Mouse (Mus musculus) erythroblast, embryonic 14.5 days (primary cell): ENCODE data around the gene Wbp2nl. TPM values are rescaled to one million over a fixed set of nuclear protein-coding genes. Genes with fewer than 3 reads are reported as not detected.

Experiments
- H3K27me3 ChIP-seq: 2 replicates; pipeline ENCODE4 v1.6.1; 2012; ENCODE audit warnings: inconsistent platforms; ENCODE audit not compliant: control insufficient read depth
- H3K36me3 ChIP-seq: 2 replicates; pipeline ENCODE4 v1.6.1; 2012; ENCODE audit warnings: mild to moderate bottlenecking, inconsistent platforms; ENCODE audit not compliant: control insufficient read depth
- H3K4me1 ChIP-seq: 2 replicates; pipeline ENCODE4 v1.6.1; 2012; ENCODE audit warnings: inconsistent platforms; ENCODE audit not compliant: control insufficient read depth
- H3K4me3 ChIP-seq: replicated peaks from 2 replicates; pipeline ENCODE3; 2012; ENCODE audit warnings: moderate library complexity, mild to moderate bottlenecking, inconsistent platforms
- H3K9me3 ChIP-seq: 2 replicates; pipeline ENCODE4 v1.6.1; 2012; ENCODE audit warnings: low read length, inconsistent platforms, mixed read lengths; ENCODE audit not compliant: control insufficient read depth
- GATA1 ChIP-seq: IDR thresholded peaks from 2 replicates; pipeline ENCODE4 v1.6.1; 2012; ENCODE audit warnings: low read length, inconsistent platforms, mixed read lengths
- TAL1 ChIP-seq: IDR thresholded peaks from 3 replicates; pipeline ENCODE4 v1.6.1; 2012; ENCODE audit warnings: low read length, inconsistent platforms, mixed read lengths
- polyA plus RNA-seq: library from polyadenylated mRNA; stranded (reverse); fragments of >175 nt; gene quantifications from 2 replicates; pipeline ENCODE4 v1.2.3, GENCODE M21; 2012

Gene Wbp2nl
- polyA plus RNA-seq, 1 experiment, result not detected

GRCm38 (mm10) chr15:82343368-82344287, 44.9 kb downstream of the Wbp2nl start:
- Histone ChIP-seq H3K4me1 (peaks cover 88% of the 10 kb centered on the region), H3K27me3 (no peaks in the 10 kb centered on the region), H3K36me3 (peaks cover 58% of the 10 kb centered on the region), H3K4me3 (peak overlapping the region; percentile 91), H3K9me3 (peaks cover 2% of the 10 kb centered on the region; the same call in 1 of the 2 replicates)
- TF ChIP-seq GATA1 (no peak), TAL1 (no peak)

DNA sequence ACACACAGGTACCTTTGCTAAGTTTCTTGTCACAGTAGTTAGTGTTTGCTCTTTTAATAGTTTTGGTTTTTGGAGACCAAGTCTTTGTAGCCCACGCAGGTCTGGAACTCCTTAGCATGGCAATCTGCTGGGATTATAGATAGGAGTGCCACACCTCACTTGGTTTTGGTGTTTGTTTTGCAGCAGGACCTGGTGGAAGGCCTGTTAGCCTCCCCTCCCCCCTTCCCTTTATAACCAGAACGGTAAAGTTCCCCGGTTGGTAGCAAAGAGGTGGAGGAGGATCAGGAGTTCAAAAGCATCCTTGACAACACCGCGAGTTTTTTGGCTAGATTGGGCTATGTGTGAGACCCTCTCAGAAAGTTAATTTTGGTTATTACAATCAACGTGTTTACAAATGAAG, 46.2 kb downstream of the Wbp2nl start:
- TF ChIP-seq GATA1 (no peak), TAL1 (no peak)
- Histone ChIP-seq H3K4me1 (peaks cover 83% of the 10 kb centered on the region), H3K4me3 (peak overlapping the region; percentile 91), H3K36me3 (peaks cover 71% of the 10 kb centered on the region), H3K27me3 (no peaks in the 10 kb centered on the region), H3K9me3 (peaks cover 2% of the 10 kb centered on the region; the same call in 1 of the 2 replicates)

DNA sequence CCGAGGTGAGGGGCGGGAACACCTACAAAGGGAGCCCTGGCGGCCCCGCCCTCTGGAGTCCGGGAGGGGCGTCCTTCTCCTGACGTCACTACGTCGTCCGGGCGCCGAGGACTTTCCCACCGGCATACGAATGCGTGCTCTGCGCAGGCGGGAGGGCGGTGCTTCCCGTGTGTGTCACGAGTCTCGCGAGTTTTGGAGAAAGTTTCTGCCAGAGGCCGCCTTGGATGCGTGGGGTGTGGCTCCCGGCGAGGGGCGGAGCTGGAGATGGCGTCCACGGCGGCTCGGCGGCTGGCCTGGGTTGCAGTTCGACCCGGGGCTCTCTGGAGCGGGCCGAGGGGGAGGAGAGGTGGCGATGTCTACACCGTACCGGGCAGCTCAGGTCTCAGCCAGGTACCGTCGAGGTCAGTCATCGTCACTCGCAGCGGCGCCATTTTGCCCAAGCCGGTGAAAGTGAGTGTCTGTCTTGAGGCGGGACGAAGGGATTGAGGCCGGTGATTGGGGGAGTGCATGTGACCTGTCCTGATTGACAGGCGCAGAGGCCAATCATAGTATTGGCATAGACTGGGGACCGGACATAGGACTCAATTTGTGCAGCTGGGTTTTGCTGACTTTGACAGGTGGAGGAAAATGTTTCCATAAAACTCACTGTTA, 47.2 kb downstream of the Wbp2nl start:
- Histone ChIP-seq H3K36me3 (peaks cover 81% of the 10 kb centered on the region), H3K4me3 (peak overlapping the region; percentile 91), H3K4me1 (peaks cover 81% of the 10 kb centered on the region), H3K27me3 (no peaks in the 10 kb centered on the region), H3K9me3 (peaks cover 2% of the 10 kb centered on the region; the same call in 1 of the 2 replicates)
- TF ChIP-seq TAL1, result no peak
- TF ChIP-seq GATA1, result no peak

DNA sequence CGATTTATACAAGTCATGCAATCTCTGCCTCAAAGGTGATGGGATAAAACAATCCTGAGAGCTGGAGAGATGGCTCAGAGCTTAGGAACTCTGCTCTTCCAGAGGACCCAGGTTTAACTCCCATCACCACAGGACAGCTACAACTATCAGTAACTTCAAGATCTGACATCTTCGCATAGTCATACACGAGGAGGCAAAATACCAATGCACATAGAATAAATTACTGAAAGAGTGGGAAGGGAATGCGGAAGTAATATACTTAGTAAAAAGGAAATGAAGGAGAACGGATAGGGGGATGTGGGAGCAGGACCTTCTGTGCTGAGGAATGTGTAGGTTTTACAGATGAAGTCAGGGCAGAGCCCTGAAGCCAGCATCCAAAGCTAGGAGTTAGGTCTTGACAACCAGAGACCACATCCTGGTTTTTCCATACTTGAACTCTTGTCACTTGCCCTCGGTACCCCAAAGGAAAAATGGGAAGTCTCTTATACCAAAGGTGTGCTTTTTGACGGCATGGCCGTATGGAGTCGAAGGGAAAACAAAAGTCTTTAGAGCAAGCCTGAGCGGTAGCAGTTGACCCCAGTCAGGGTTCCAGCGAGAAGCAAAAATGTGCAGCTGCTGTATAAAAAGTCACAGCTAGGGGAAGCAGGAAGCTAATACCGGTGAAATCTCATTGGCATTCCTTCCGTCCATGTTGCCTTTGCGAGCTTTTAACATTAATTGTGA, 48.0 kb downstream of the Wbp2nl start:
- H3K27me3 ChIP-seq, result no peaks in the 10 kb centered on the region
- peaks cover 88% of the 10 kb centered on the region for H3K36me3 ChIP-seq
- H3K4me3 ChIP-seq, result peak overlapping the region; percentile 91
- TF ChIP-seq GATA1, result no peak
- TF ChIP-seq TAL1, result no peak
- peaks cover 2% of the 10 kb centered on the region; the same call in 1 of the 2 replicates for H3K9me3 ChIP-seq
- peaks cover 81% of the 10 kb centered on the region for H3K4me1 ChIP-seq

GRCm38 (mm10) chr15:82347303-82347676, 48.5 kb downstream of the Wbp2nl start:
- peak overlapping the region; percentile 91 for H3K4me3 ChIP-seq
- peaks cover 81% of the 10 kb centered on the region for H3K4me1 ChIP-seq
- H3K27me3 ChIP-seq, result no peaks in the 10 kb centered on the region
- H3K36me3 ChIP-seq, result peaks cover 88% of the 10 kb centered on the region
- peaks cover 2% of the 10 kb centered on the region; the same call in 1 of the 2 replicates for H3K9me3 ChIP-seq
- no peak for TF ChIP-seq GATA1
- no peak for TF ChIP-seq TAL1

GRCm38 (mm10) chr15:82347852-82348251, 49.1 kb downstream of the Wbp2nl start:
- peak overlapping the region; percentile 91 for H3K4me3 ChIP-seq
- no peak for TF ChIP-seq GATA1
- TF ChIP-seq TAL1, result no peak
- peaks cover 2% of the 10 kb centered on the region; the same call in 1 of the 2 replicates for H3K9me3 ChIP-seq
- H3K27me3 ChIP-seq, result no peaks in the 10 kb centered on the region
- H3K36me3 ChIP-seq, result peaks cover 86% of the 10 kb centered on the region
- H3K4me1 ChIP-seq, result peaks cover 79% of the 10 kb centered on the region

DNA sequence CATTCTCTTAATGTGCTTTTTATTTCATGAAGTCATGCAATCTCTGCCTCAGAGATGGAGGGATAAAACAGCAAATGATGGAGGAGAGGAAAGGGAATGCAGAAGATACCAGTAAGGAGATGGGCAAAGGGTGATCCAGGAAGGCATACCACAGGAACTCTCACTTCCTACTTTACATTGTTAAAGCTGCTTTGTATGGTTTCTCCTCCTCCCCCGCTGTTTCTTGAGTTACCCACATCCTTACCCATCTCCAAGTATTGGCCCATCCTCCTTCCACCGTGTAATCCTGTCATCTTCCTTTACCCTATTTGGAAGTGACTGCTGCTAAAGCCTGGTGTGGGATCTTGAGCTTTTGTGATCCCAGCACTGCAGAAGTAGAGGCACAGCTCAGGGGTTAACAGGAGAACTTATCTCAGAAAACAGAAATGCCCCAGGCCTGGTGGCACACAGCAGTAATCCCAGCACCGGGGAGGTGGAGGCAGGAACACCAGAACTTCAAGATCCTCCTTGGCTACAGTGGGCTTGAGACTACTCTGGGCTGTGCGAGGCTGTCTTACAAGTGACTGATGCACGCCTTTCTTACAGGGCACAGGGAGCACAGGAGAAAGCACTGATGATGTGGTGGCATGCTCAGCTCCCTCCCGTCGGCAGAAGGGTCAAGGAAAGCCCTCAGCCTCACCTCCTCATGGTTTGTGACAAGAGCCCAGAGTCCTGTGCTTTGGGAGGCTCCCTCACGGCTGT, 49.7 kb downstream of the Wbp2nl start:
- Histone ChIP-seq H3K36me3 (peaks cover 80% of the 10 kb centered on the region), H3K27me3 (no peaks in the 10 kb centered on the region), H3K4me3 (no peak overlapping the region), H3K9me3 (peaks cover 1% of the 10 kb centered on the region; the same call in 1 of the 2 replicates), H3K4me1 (peaks cover 79% of the 10 kb centered on the region)
- no peak for TF ChIP-seq GATA1
- no peak for TF ChIP-seq TAL1

DNA sequence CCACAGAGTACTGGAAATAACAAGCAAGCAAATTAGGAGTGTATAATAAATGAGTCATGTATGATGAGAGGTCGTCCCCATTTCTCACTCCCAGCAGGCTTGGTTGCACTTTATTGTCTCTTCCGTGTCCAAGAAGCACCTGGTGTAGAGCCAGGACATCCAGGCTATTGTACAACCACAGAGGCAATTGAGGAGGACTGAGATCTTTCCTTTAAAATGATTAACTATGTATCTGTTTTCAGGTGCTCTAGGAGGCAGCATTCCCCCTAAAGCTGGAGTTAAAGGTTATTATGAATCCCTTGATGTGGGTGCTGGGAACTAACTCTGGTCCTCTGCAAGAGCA, 50.2 kb downstream of the Wbp2nl start:
- peaks cover 75% of the 10 kb centered on the region for H3K4me1 ChIP-seq
- H3K9me3 ChIP-seq, result no peaks in the 10 kb centered on the region
- H3K4me3 ChIP-seq, result no peak overlapping the region
- peaks cover 75% of the 10 kb centered on the region for H3K36me3 ChIP-seq
- TF ChIP-seq GATA1 (no peak), TAL1 (no peak)
- no peaks in the 10 kb centered on the region for H3K27me3 ChIP-seq
